Mouse (Mus musculus) mesoderm, embryonic 11.5 days (tissue): Measurements from ENCODE around the gene Oas3.

Source experiments
- DNase-seq: peaks from one replicate; pipeline ENCODE4 v3.0.0-alpha.2; 2012; ENCODE audit warnings: low read depth, low spot score

Oas3 gene

GRCm38 (mm10) chr5:120703660-120704059, 73.8 kb downstream of the Oas3 start:
- DNase-seq = no peak
